Mouse (Mus musculus) lung, adult 18-20 months (tissue): ENCODE measurements around the gene Jph4.

ENCODE experiments used
- DNase-seq, 2 experiments: peaks; one replicate each; pipeline ENCODE4 v3.0.0; 2022; ENCODE audit warnings: mixed read lengths in 2 of 2

Gene Jph4

GRCm38 (mm10) chr14:55093927-55094326 is 22.8 kb downstream of the Jph4 start:
- no peak for DNase-seq

GRCm38 (mm10) chr14:55092011-55092577 is 24.6 kb downstream of the Jph4 start, which contains the start of gene Zfhx2:
Gene Zfhx2, minus strand, starts transcription at chr14:55092324.
- DNase-seq: peak; percentile 94 to 96

DNA sequence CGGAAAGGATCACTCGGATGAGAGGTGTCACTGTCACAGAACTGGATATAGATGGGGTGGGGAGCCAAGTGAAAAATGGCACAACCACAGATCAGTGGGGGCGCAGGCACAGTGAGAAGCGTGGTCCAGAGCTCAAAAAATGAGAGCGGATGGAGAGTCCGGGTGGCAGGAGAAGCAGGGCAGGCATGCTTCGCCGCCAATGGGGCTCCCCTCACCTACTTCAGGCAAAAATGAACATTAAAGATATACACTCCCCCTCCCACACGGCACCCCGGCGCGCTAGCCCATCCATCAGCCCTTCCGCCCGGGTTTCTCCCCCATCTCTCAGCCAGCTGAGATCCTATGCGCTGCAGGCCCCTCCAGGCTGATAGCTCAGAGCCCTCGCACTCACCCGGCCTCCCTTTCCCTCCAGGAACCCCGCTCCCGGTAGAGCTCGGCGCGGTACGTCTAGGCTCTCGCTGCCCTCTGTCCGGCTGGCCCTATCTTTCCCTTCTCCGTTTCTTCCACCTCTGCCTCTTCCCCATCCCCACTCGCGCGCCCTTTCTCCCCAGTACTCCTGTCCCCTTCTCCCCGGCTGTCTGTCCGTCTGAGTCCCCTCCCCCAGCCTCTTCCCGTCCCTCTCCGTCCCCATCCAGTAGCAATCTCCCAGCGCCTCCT is 25.4 kb downstream of the Jph4 start:
- DNase-seq: no peak

DNA sequence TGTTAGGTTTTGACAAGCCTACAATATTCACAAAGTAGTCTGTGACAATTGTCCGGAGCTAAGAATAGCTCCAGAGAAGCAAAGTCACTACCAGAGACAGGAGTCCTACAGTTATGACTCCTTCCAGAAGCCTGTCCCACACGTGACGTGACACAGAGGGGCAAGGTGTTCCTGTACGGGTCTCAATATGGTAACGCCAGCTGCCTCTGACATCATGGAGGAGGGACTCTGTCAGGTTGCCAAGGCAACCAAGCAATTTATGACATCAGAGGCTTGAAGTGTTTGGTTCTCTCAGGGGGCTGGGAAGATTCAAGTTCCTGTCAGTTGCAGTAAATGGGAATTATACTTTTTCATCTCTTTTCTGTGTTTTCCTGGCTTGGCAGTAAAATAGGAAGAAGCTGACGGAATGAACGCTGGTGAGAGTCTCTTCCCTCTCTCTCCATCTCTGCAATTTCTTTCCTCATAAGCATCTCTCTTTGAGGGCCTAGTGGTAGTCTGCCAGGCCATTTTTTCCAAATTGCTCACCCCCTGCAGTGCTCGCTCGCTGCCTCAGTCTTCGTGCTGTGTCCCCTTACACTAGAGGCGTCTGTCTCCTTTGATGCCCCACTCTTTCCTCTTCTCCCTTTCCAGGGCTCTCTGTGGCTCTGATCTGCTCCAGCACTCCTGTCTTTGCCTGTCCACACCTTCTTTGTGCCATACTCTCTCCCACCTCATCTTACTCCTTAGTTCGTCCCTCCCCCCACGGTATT is 27.4 kb downstream of the Jph4 start:
- DNase-seq: no peak

GRCm38 (mm10) chr14:55086009-55086514 is 30.7 kb downstream of the Jph4 start:
- no peak for DNase-seq

DNA sequence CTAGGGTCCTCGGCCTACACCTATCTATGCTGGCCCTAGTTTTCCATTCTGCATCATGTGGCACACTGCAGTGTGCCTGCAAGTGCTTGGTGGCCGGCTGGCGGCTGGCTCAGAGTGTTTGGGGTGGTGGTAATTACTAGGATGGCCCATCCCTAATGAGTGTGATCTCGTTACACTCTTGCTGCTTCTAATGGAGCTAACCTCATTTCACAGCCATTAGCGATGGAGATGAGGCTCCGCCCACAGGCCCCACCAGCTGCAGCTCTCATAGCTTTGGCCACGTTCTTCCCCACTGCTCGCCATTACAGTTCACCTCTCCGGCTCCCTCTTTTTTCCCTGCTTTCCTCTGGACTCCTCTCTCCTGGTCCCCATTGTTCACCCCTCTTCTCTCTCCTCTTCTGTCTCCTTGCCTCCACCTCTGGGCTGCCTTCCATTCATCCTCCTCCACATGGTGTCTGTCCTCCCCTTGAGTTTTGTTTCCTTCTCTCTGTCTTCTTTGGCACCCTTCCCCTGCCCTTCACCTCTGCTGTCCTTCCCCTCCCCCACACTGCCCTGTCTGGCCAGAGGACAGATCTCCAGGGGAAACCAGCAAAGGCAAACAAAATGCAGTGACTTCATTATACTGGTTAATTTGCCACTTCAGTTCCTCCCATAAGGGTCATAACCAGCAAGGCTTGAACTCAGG is 31.3 kb downstream of the Jph4 start:
- no peak for DNase-seq

DNA sequence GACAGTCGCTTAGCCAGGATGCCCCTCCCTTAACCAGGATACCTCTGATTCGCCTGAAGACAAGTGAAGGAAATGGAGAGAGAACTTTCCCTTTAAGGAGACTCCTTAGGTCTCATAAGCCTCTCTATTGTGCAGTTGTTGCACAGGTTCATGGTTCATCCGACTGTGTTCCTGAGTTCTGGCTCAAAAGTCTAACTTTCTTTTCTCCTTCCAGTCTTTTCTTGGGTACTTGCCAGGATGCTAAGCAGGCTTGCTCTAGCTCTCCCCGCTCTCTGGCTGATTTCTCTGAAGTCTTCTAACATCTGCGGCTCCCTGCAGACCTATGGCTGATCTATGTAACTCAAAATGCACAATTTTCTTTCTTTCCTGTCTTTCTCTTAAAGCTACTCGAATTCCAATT is 33.3 kb downstream of the Jph4 start:
- DNase-seq: no peak

- no peak for DNase-seq
Measured at GRCm38 (mm10) chr14:55081105-55081504, 35.6 kb downstream of the Jph4 start.

- DNase-seq: peak; percentile 43 to 60
Measured at GRCm38 (mm10) chr14:55079214-55079970, 37.3 kb downstream of the Jph4 start.

DNA sequence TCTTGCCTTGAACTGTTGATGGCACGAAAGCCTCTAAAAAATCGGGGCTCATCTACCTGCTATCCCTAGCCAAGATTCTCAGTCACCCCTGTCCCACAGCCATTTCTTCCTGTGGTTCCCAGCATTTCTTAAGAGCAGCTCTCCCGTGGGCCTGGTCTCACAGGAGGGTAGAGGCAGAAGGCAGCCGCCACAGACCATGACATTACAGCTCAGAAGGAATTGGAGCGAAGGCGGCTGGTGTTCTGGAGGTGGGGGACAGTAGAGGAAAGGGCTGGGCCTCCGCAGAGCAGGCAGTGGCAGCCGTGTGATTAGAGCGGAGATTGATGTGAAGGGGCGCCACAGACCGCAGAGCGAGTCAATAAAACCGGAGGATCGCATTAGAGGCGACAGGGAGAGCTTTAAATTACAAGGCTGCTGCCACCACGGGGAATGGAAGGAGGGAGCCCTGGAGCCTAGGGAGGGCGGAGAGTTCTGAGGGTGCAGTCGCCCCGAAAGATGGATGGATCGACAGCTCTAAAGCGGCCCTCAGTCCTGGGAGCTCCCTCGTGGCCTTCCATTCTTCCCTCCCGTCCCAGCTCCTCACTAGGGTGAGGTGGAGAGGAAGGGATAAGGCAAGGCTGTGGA is 38.3 kb downstream of the Jph4 start:
- no peak for DNase-seq

GRCm38 (mm10) chr14:55077481-55078365 is 39.0 kb downstream of the Jph4 start:
- DNase-seq: no peak

GRCm38 (mm10) chr14:55076956-55077355 is 39.8 kb downstream of the Jph4 start:
- DNase-seq: no peak

- no peak for DNase-seq
Measured at GRCm38 (mm10) chr14:55076224-55076623, 40.5 kb downstream of the Jph4 start.

- DNase-seq: no peak
Measured at GRCm38 (mm10) chr14:55074416-55074815, 42.3 kb downstream of the Jph4 start.

DNA sequence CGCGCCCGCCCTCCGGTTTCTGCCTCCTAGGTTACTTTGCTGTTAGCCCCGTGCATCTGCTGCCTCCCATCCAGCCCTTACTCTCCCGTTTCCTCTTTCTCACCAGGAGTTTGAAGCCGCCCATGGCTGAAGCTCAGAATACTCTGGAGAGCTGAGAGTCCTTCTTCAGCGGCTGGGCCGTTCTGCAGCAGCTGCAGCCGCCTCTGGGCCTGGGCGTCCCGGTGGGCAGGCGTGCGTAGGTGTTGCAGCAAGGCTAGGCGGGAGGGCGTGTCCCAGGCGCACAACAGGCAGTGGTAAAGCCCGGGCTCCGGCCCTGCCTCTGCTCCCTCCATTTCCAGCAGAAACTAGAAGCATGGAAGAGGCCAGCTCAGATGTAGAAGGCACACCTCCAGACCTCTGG is 45.0 kb downstream of the Jph4 start:
- DNase-seq: no peak

DNA sequence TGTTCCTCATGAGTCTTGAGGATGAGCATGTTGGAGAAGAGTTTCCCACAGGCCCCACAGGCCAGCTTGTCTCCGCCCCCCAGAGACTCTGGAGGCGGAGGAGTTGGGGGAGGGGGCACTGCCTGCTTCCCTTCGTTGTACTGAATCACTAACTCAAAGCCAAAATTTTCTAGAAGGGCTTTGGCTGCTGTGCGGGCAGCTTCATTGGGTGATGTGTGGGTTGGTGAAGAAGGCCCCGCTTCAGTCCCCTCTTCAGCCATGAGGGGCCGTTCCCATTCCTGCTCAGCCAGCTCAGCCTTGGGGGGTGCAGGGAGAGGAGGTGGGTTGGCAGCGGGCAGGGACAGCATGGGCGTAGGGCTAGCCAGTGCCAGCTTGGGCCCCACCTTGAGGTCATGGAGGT is 50.7 kb downstream of the Jph4 start:
- DNase-seq: no peak

DNA sequence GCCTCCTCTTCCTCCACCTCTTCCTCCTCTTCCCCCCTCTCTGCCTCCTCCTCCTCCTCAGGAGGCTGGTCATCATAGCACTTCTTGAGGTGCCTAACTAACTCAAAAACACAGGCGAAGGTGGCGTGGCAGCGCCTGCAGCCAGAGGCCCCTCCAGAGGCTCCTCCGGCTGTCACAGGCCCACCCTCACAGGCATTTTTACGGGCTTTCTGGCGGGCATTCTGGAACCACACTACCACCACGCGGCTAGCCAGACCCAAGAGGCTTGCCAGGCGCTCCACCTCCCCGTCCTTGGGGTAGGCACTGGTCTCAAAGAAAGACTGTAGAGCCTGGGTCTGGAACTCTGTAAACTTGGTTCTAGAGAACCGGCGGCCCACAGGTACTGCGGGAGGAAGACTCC is 51.3 kb downstream of the Jph4 start:
- no peak for DNase-seq

- DNase-seq: no peak
Measured at GRCm38 (mm10) chr14:55064481-55065370, 52.0 kb downstream of the Jph4 start.

DNA sequence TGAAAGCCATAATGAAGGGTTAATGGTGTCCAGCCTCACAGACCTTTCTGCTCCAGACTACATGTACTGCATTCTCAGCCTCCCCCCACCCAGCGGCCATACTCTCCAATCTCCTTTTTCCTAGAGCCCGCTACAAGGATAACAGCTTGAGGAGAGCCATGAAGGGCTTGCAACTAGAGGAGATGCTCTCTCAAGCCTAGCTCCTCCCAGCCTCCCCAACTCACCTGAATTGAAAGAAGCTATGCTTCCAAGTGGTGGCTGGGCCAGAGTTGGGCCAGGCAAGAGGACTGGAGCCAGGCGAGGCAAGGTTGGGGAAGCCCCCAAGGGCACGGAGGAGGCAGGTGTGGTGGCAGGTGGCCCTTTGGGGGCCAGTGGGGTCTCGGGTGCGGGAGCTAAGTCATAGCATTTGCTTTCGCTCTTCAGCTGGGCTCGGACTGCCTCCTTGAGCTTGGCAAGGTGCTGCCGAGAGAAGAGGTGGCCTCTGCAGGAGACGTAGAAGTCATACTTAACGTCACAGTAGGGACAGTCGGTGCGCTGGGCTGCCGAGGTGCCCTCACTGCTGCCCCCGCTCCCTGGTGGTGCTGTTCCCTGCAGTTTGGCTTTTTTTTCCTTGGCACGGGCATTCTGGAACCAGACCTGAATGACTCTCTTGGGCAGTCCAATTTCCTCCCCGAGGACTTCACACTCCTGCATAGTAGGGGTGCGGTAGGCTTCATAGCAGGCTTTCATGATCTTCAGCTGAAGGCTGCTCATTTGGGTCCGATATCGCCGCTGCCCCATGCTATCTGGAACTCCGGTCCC is 53.0 kb downstream of the Jph4 start:
- no peak for DNase-seq
